Mouse (Mus musculus) olfactory bulb, adult 2 months (tissue): ENCODE measurements around the gene Alas2.

Experiments used
- CTCF ChIP-seq: fragments of 200-500 bp; IDR thresholded peaks from 2 replicates; pipeline ENCODE4 v1.5.1; 2012; ENCODE audit warnings: low read depth, mild to moderate bottlenecking, low read length, moderate library complexity; ENCODE audit not compliant: insufficient read depth
- POLR2A ChIP-seq: fragments of 200-500 bp; IDR thresholded peaks from 2 replicates; pipeline ENCODE4 v1.6.1; 2012; ENCODE audit warnings: mild to moderate bottlenecking, low read depth, low read length, moderate library complexity; ENCODE audit not compliant: insufficient read depth

DNA sequence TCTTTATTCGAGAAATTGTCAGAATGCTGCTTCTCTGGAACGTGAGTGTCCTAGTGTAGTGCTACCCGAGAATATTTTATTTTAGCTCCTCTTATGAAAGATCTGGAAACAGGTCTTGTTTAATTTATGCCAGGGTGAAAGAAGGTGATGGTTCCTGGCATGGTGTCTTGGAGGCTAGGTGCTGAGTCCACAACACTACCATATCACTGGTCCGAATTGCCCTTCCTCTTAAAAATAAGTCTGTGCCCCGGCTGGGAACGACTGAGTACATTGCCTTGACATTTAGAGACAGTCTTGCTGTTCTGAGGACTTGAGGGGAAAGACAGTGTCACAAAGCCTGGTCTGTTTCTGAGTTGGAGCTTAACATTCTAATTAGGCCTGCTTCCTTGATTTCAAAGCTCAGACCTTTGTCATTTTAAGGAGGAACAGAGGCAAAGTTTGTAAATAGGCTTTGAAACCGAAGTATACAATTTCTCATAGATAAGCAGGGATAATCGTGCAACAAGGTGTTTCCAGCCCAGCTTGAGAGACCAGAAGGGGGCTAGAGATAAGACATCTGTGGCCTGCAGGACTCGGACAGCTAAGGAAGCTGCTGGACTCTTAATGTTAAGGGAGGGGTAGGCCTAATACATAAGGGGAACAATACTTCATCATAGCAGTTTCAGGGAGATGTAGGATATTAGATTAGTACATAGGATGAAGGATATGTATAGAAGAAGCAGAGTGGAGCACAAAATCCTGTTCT lies 48.0 kb downstream of the Alas2 start:
- TF ChIP-seq POLR2A (no peak), CTCF (no peak)
